Mouse (Mus musculus) heart, adult 2 months (tissue): Measurements from ENCODE around the gene Itln1.

Source experiments
- CTCF ChIP-seq: fragments of 200-600 bp; IDR thresholded peaks from 2 replicates; pipeline ENCODE4 v1.8.1; 2022; ENCODE audit warnings: antibody characterized with exemption, mild to moderate bottlenecking, moderate library complexity
- POLR2A ChIP-seq: fragments of 200-500 bp; IDR thresholded peaks from 2 replicates; pipeline ENCODE4 v1.6.1; 2011; ENCODE audit warnings: mild to moderate bottlenecking, low read depth, low read length, control low read depth; ENCODE audit not compliant: insufficient read depth

GRCm38 (mm10) chr1:171504586-171504985 is 30.5 kb downstream of the Itln1 start:
- TF ChIP-seq CTCF (no peak), POLR2A (no peak)
